Mouse (Mus musculus): ENCODE measurements around the gene Rab3a.

- TF ChIP-seq CTCF (IDR thresholded peaks at IDR 0.05; ENCODE audit: low read depth) (no peak), EP300 (IDR thresholded peaks at IDR 0.05; ENCODE audit: low read depth) (no peak)
Measured at GRCm38 (mm10) chr8:70747211-70747890, 7.1 kb upstream of the Rab3a start.

All from liver, postnatal 0 days (tissue).